Mouse (Mus musculus) embryonic facial prominence, embryonic 11.5 days (tissue): ENCODE results near the gene Fndc5. TPM values are rescaled to one million over a fixed set of nuclear protein-coding genes. Genes with fewer than 3 reads are reported as not detected.

Experiments
- ATAC-seq: fragments of 200-750 bp; cut with Nextera tagmentation; replicated peaks from 2 replicates; pipeline ENCODE4 v1.8.0; 2017; ENCODE audit warnings: low read depth; ENCODE audit not compliant: insufficient number of reproducible peaks, low FRiP score, low TSS enrichment
- DNase-seq: peaks from one replicate; pipeline ENCODE4 v3.0.0-alpha.2; 2015; ENCODE audit warnings: low spot score
- H3K27ac ChIP-seq: fragments of 300-500 bp; sonication (generic); replicated peaks from 2 replicates; pipeline ENCODE4 v1.5.1; 2014; ENCODE audit warnings: mild to moderate bottlenecking, low read depth, low read length, control low read depth
- H3K27me3 ChIP-seq: fragments of 300-500 bp; sonication (generic); 2 replicates; pipeline ENCODE4 v1.6.1; 2014; ENCODE audit warnings: mild to moderate bottlenecking, low read length, moderate library complexity, mixed read lengths; ENCODE audit not compliant: control insufficient read depth, insufficient read depth
- H3K36me3 ChIP-seq: fragments of 300-500 bp; sonication (generic); replicated peaks from 2 replicates; pipeline ENCODE4 v1.6.1; 2014; ENCODE audit warnings: low read depth, mild to moderate bottlenecking, low read length, moderate library complexity, mixed read lengths; ENCODE audit not compliant: control insufficient read depth, insufficient read depth
- H3K4me1 ChIP-seq: fragments of 300-500 bp; sonication (generic); 2 replicates; pipeline ENCODE4 v1.6.1; 2014; ENCODE audit warnings: low read length, mixed read lengths; ENCODE audit not compliant: control insufficient read depth, insufficient read depth
- H3K4me2 ChIP-seq: fragments of 300-500 bp; sonication (generic); 2 replicates; pipeline ENCODE4 v1.6.1; 2014; ENCODE audit warnings: low read depth, mild to moderate bottlenecking, control low read depth, low read length, moderate library complexity
- H3K4me3 ChIP-seq: fragments of 300-500 bp; sonication (generic); 2 replicates; pipeline ENCODE4 v1.5.1; 2014; ENCODE audit warnings: low read depth, low read length, control low read depth
- H3K9ac ChIP-seq: fragments of 300-500 bp; sonication (generic); replicated peaks from 2 replicates; pipeline ENCODE4 v1.6.1; 2014; ENCODE audit warnings: mild to moderate bottlenecking, control low read depth, low read length
- H3K9me3 ChIP-seq: fragments of 300-500 bp; sonication (generic); replicated peaks from 2 replicates; pipeline ENCODE4 v1.6.1; 2016; ENCODE audit warnings: mild to moderate bottlenecking, low read length, inconsistent platforms, mixed read lengths; ENCODE audit not compliant: control insufficient read depth
- WGBS: fragments of 180-500 bp; shearing (Covaris S2); extraction: QIAGEN DNeasy Blood & Tissue Kit; methylation state at CpG from one replicate; pipeline ENCODE4 v1.1.7; 2014; 5-methylcytosine and 5-hydroxymethylcytosine counted together
- polyA plus RNA-seq: library from polyadenylated mRNA; unstranded; fragments of >200 nt; fragmentation: Nextera tagmentation; extraction: Ambion mirVana; gene quantifications from 2 replicates; pipeline ENCODE4 v1.2.1, GENCODE M21; 2014

The Fndc5 gene
- polyA plus RNA-seq, 1 experiment from 2014 or later, result 3.8 TPM

GRCm38 (mm10) chr4:129129387-129129786 is 7.4 kb upstream of the Fndc5 start:
- DNase-seq (no peak), ATAC-seq (no peak)
- no peaks in the 10 kb centered on the region for H3K9me3 ChIP-seq
- no peaks in the 10 kb centered on the region; the same call in 1 of the 2 replicates for H3K4me1 ChIP-seq
- 27% methylated on average over 9 of the region's 9 CpGs for WGBS
- H3K27ac ChIP-seq, result no peak overlapping the region
- H3K36me3 ChIP-seq, result no peaks in the 10 kb centered on the region
- no peak overlapping the region for H3K4me3 ChIP-seq
- H3K27me3 ChIP-seq, result no peaks in the 10 kb centered on the region; the same call in 1 of the 2 replicates
- H3K4me2 ChIP-seq, result no peak overlapping the region
- H3K9ac ChIP-seq, result no peak overlapping the region

GRCm38 (mm10) chr4:129130149-129130548 is 6.7 kb upstream of the Fndc5 start:
- DNase-seq, result peak; percentile 82
- peak; percentile 53 for ATAC-seq
- Histone ChIP-seq H3K4me2 (peak overlapping the region; percentile 27), H3K9ac (no peak overlapping the region), H3K27me3 (no peaks in the 10 kb centered on the region; the same call in 1 of the 2 replicates), H3K9me3 (no peaks in the 10 kb centered on the region), H3K36me3 (no peaks in the 10 kb centered on the region), H3K27ac (no peak overlapping the region), H3K4me1 (no peaks in the 10 kb centered on the region; the same call in 1 of the 2 replicates), H3K4me3 (peak overlapping the region; percentile 25)
- 2% methylated on average over 8 of the region's 8 CpGs for WGBS

GRCm38 (mm10) chr4:129130755-129131303 is 6.0 kb upstream of the Fndc5 start:
- peak overlapping the region; percentile 18; the same call in 1 of the 2 replicates for H3K9ac ChIP-seq
- peak; percentile 72; the same call in 1 of the 2 replicates for ATAC-seq
- H3K36me3 ChIP-seq, result no peaks in the 10 kb centered on the region
- WGBS, result 3% methylated on average over 15 of the region's 17 CpGs
- peak; percentile 81 for DNase-seq
- H3K4me2 ChIP-seq, result peak overlapping the region; percentile 27
- H3K4me1 ChIP-seq, result no peaks in the 10 kb centered on the region; the same call in 1 of the 2 replicates
- H3K27me3 ChIP-seq, result peaks cover 4% of the 10 kb centered on the region
- H3K27ac ChIP-seq, result no peak overlapping the region
- H3K9me3 ChIP-seq, result no peaks in the 10 kb centered on the region
- H3K4me3 ChIP-seq, result peak overlapping the region; percentile 25; the same call in 1 of the 2 replicates

GRCm38 (mm10) chr4:129134799-129135585 is 1.8 kb upstream of the Fndc5 start:
- H3K36me3 ChIP-seq, result no peaks in the 10 kb centered on the region
- WGBS, result 10% methylated on average over 15 of the region's 15 CpGs
- H3K9me3 ChIP-seq, result no peaks in the 10 kb centered on the region
- DNase-seq, result peak; percentile 93
- 0 out of 2 replicates have a peak, but pooled peaks have one; percentile 32 for ATAC-seq
- peaks cover 3% of the 10 kb centered on the region; the same call in 1 of the 2 replicates for H3K4me1 ChIP-seq
- no peak overlapping the region for H3K4me3 ChIP-seq
- no peak overlapping the region for H3K4me2 ChIP-seq
- 0 out of 2 replicates have a peak overlapping the region, but pooled peaks have one; percentile 32 for H3K9ac ChIP-seq
- H3K27ac ChIP-seq, result no peak overlapping the region
- peaks cover 23% of the 10 kb centered on the region for H3K27me3 ChIP-seq

- Histone ChIP-seq H3K4me1 (peaks cover 3% of the 10 kb centered on the region; the same call in 1 of the 2 replicates), H3K36me3 (no peaks in the 10 kb centered on the region), H3K9me3 (no peaks in the 10 kb centered on the region), H3K9ac (no peak overlapping the region), H3K4me3 (no peak overlapping the region), H3K4me2 (no peak overlapping the region), H3K27me3 (peaks cover 23% of the 10 kb centered on the region), H3K27ac (no peak overlapping the region)
- no peak for DNase-seq
- ATAC-seq, result no peak
- WGBS, result 56% methylated on average over 2 of the region's 2 CpGs
These were observed 1.2 kb upstream of the Fndc5 start for GRCm38 (mm10) chr4:129135637-129136036.

- peak overlapping the region; percentile 54 for H3K4me3 ChIP-seq
- peak overlapping the region; percentile 68 for H3K9ac ChIP-seq
- H3K9me3 ChIP-seq, result no peaks in the 10 kb centered on the region
- 41% methylated on average over 9 of the region's 9 CpGs for WGBS
- no peaks in the 10 kb centered on the region for H3K36me3 ChIP-seq
- DNase-seq (no peak), ATAC-seq (no peak)
- no peak overlapping the region for H3K27ac ChIP-seq
- H3K4me2 ChIP-seq, result peak overlapping the region; percentile 96
- H3K4me1 ChIP-seq, result peaks cover 3% of the 10 kb centered on the region; the same call in 1 of the 2 replicates
- peaks cover 23% of the 10 kb centered on the region for H3K27me3 ChIP-seq
These were observed 615 bp upstream of the Fndc5 start for GRCm38 (mm10) chr4:129136189-129136578.

GRCm38 (mm10) chr4:129137392-129138321 is 858 bp downstream of the Fndc5 start:
- Histone ChIP-seq H3K4me2 (peak overlapping the region; percentile 96), H3K4me1 (peaks cover 3% of the 10 kb centered on the region; the same call in 1 of the 2 replicates), H3K4me3 (peak overlapping the region; percentile 54), H3K9ac (peak overlapping the region; percentile 68), H3K27me3 (peaks cover 23% of the 10 kb centered on the region), H3K27ac (no peak overlapping the region), H3K9me3 (no peaks in the 10 kb centered on the region), H3K36me3 (no peaks in the 10 kb centered on the region)
- 40% methylated on average over 14 of the region's 14 CpGs for WGBS
- no peak for ATAC-seq
- DNase-seq, result no peak
